Mouse (Mus musculus) ES-Bruce4 (cell line): ENCODE results near the gene Stn1. TPM values are rescaled to one million over a fixed set of nuclear protein-coding genes. Genes with fewer than 3 reads are reported as not detected.

Experiments used
- H3K27ac ChIP-seq: 2 replicates; pipeline ENCODE4 v1.5.1; 2012; ENCODE audit warnings: low read length, inconsistent platforms; ENCODE audit not compliant: insufficient read depth
- H3K27me3 ChIP-seq: 2 replicates; pipeline ENCODE4 v1.6.1; 2012; ENCODE audit warnings: mild to moderate bottlenecking, low read length, inconsistent platforms; ENCODE audit not compliant: control insufficient read depth, poor library complexity, insufficient read depth, severe bottlenecking
- H3K36me3 ChIP-seq: 2 replicates; pipeline ENCODE4 v1.6.1; 2012; ENCODE audit warnings: inconsistent platforms, mild to moderate bottlenecking, low read length, moderate library complexity; ENCODE audit not compliant: control insufficient read depth, poor library complexity, insufficient read depth, severe bottlenecking
- H3K4me1 ChIP-seq: one replicate; pipeline ENCODE4 v1.8.1; 2011; ENCODE audit warnings: low read length; ENCODE audit not compliant: control insufficient read depth, insufficient read depth
- H3K4me3 ChIP-seq: 2 replicates; pipeline ENCODE4 v1.5.1; 2011; ENCODE audit warnings: low read depth, mild to moderate bottlenecking, low read length
- H3K9ac ChIP-seq: 2 replicates; pipeline ENCODE4 v1.6.1; 2012; ENCODE audit warnings: low read depth, mild to moderate bottlenecking, inconsistent platforms; ENCODE audit not compliant: poor library complexity, severe bottlenecking
- H3K9me3 ChIP-seq: replicated peaks from 2 replicates; pipeline ENCODE4 v1.6.1; 2012; ENCODE audit warnings: mild to moderate bottlenecking, low read length, inconsistent platforms; ENCODE audit not compliant: control insufficient read depth, poor library complexity, insufficient read depth, severe bottlenecking
- CTCF ChIP-seq: IDR thresholded peaks from one replicate; pipeline ENCODE4 v1.8.1; 2011; ENCODE audit warnings: low read depth, low read length
- EP300 ChIP-seq: IDR thresholded peaks from 2 replicates; pipeline ENCODE4 v1.6.1; 2011; ENCODE audit warnings: low read depth, low read length; ENCODE audit not compliant: insufficient read depth
- POLR2A ChIP-seq: IDR thresholded peaks from one replicate; pipeline ENCODE4 v1.8.1; 2011; ENCODE audit warnings: low read length; ENCODE audit not compliant: insufficient read depth
- polyA plus RNA-seq: library from polyadenylated mRNA; stranded (reverse); fragments of >200 nt; gene quantifications from 2 replicates; pipeline ENCODE4 v1.2.4, GENCODE M21; 2011; ENCODE audit warnings: low read depth; ENCODE audit not compliant: missing spikeins, insufficient read depth, insufficient read length

The Stn1 gene
- polyA plus RNA-seq, 1 experiment, result 41.4 TPM

DNA sequence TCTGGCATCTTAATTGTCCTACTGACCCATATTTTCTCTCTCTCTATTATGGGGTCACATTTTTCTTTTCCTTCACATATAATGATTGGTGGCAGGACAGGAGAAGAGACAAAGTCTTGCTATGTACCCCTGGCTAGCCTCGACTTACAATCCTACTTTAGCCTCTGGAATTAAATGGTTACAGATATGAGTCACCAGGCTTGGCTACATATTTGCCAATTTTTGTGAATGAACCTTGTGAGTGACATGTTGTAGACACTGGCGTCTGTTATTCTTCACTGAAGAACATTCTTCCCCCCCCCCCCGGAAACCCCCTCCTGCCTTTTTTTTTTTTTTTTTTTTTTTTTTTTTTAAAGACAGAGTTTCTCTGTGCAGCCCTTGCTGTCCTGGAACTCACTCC lies 54.0 kb downstream of the Stn1 start:
- no peaks in the 10 kb centered on the region for H3K27me3 ChIP-seq
- no peaks in the 10 kb centered on the region for H3K4me1 ChIP-seq
- no peak overlapping the region for H3K9ac ChIP-seq
- no peak for TF ChIP-seq CTCF
- no peak for TF ChIP-seq EP300
- no peak for TF ChIP-seq POLR2A
- H3K27ac ChIP-seq, result no peak overlapping the region
- H3K4me3 ChIP-seq, result no peak overlapping the region
- H3K9me3 ChIP-seq, result no peaks in the 10 kb centered on the region
- no peaks in the 10 kb centered on the region for H3K36me3 ChIP-seq

- no peak for TF ChIP-seq EP300
- no peak for TF ChIP-seq POLR2A
- no peak for TF ChIP-seq CTCF
- Histone ChIP-seq H3K36me3 (no peaks in the 10 kb centered on the region), H3K9ac (no peak overlapping the region), H3K4me3 (no peak overlapping the region), H3K4me1 (no peaks in the 10 kb centered on the region), H3K27me3 (no peaks in the 10 kb centered on the region; the same call in 1 of the 2 replicates), H3K9me3 (no peaks in the 10 kb centered on the region), H3K27ac (no peak overlapping the region)
Observed at GRCm38 (mm10) chr19:47473453-47473852, 63.9 kb downstream of the Stn1 start.

GRCm38 (mm10) chr19:47472881-47473400 lies 64.4 kb downstream of the Stn1 start:
- Histone ChIP-seq H3K27ac (no peak overlapping the region), H3K36me3 (no peaks in the 10 kb centered on the region), H3K9ac (no peak overlapping the region), H3K4me3 (no peak overlapping the region), H3K27me3 (no peaks in the 10 kb centered on the region; the same call in 1 of the 2 replicates), H3K4me1 (no peaks in the 10 kb centered on the region), H3K9me3 (no peaks in the 10 kb centered on the region)
- TF ChIP-seq CTCF (no peak), POLR2A (no peak), EP300 (no peak)

- Histone ChIP-seq H3K27me3 (no peaks in the 10 kb centered on the region; the same call in 1 of the 2 replicates), H3K9me3 (no peaks in the 10 kb centered on the region), H3K4me1 (no peaks in the 10 kb centered on the region), H3K4me3 (no peak overlapping the region), H3K27ac (no peak overlapping the region), H3K9ac (no peak overlapping the region), H3K36me3 (no peaks in the 10 kb centered on the region)
- TF ChIP-seq POLR2A (no peak), EP300 (no peak), CTCF (no peak)
Observed at GRCm38 (mm10) chr19:47471808-47472207, 65.5 kb downstream of the Stn1 start.

- TF ChIP-seq POLR2A (no peak), EP300 (no peak), CTCF (no peak)
- H3K9ac ChIP-seq, result no peak overlapping the region
- H3K27me3 ChIP-seq, result no peaks in the 10 kb centered on the region; the same call in 1 of the 2 replicates
Observed at GRCm38 (mm10) chr19:47468750-47469149, 68.6 kb downstream of the Stn1 start.

GRCm38 (mm10) chr19:47466775-47467174 lies 70.5 kb downstream of the Stn1 start:
- Histone ChIP-seq H3K9me3 (no peaks in the 10 kb centered on the region), H3K4me3 (no peak overlapping the region), H3K27me3 (no peaks in the 10 kb centered on the region; the same call in 1 of the 2 replicates), H3K27ac (no peak overlapping the region), H3K9ac (no peak overlapping the region), H3K36me3 (no peaks in the 10 kb centered on the region), H3K4me1 (no peaks in the 10 kb centered on the region)
- no peak for TF ChIP-seq EP300
- TF ChIP-seq POLR2A, result no peak
- TF ChIP-seq CTCF, result no peak

More at GRCm38 (mm10) chr19:47468750-47469149, 68.6 kb downstream of the Stn1 start:
- Histone ChIP-seq H3K4me1 (no peaks in the 10 kb centered on the region), H3K36me3 (no peaks in the 10 kb centered on the region), H3K4me3 (no peak overlapping the region), H3K27ac (no peak overlapping the region), H3K9me3 (no peaks in the 10 kb centered on the region)
